Mouse (Mus musculus) layer of hippocampus, adult 18-20 months (tissue): ENCODE results near the gene Dus2. TPM values are rescaled to one million over a fixed set of nuclear protein-coding genes. Genes with fewer than 3 reads are reported as not detected.

Source experiments
- DNase-seq, 2 experiments: peaks; one replicate each; pipeline ENCODE4 v3.0.0; 2022; ENCODE audit warnings: low spot score in 2 of 2
- long read RNA-seq: library from polyadenylated mRNA; stranded (forward); transcript quantifications from one replicate; pipeline ENCODE4 v2.0.0, GENCODE M21; 2021
- total RNA-seq, 2 experiments: library from RNA; stranded (reverse); gene quantifications; 2 replicates each; pipeline ENCODE4 v1.2.3; 2021

The Dus2 gene
- 10 to 100 TPM; 15.6 to 16.2 TPM for total RNA-seq
- long read RNA-seq, transcript Dus2-201 (16 exons, 1,860 nt): major isoform, 7 of 11 reads
- long read RNA-seq, partial matches to known transcripts: 0 of 11 reads
- long read RNA-seq, other reads (novel, unspliced or antisense): 3 of 11 reads

DNA sequence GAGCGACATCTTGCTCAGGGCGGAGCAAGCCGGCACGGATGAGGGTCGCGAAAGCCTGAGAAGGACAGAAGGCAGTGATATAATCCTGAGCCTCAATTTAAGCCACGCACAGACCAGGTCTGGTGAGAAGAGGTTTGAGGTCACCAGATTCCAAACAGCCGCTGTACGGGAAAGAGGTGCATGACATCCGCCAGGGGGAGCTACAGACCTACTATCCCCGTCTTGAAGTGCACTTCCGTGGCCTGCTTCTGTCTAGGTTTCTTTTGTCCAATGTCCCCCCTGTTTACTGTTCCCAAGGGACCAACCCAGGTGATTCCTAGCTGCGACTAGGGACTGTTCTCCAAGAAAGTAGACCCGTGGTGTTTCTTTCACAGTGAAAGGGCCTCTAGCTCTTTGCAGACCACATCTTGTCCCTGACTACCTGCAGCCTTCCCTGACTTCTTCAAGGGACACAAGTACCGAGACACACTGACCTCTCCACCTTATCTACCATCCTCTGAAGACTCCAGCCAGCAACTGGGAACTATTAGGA, at the start of gene Dus2:
TSS of gene Dus2 (plus strand) at position 482 of the 532 bp plus-strand sequence.
- peak; percentile 44 to 73 for DNase-seq

DNA sequence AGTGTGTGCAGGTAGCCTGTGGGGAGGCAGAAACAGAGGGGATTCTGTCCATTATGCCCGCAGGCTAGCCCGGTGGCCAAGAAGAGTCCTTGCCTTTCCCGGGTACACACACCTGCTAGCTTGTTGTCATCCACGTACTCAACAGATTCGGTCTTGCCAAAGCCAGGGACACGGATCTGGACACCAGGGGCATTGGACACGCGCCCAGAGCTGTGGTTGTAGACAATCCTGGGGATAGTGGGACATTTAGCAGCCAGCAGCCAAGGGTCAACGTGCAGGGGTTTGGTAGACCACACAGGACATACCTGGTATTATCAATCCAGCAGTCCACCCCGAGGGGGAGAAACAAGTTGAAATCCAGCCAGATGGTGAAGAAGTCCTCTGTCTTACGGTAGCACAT, 49.1 kb upstream of the Dus2 start:
- no peak for DNase-seq

DNA sequence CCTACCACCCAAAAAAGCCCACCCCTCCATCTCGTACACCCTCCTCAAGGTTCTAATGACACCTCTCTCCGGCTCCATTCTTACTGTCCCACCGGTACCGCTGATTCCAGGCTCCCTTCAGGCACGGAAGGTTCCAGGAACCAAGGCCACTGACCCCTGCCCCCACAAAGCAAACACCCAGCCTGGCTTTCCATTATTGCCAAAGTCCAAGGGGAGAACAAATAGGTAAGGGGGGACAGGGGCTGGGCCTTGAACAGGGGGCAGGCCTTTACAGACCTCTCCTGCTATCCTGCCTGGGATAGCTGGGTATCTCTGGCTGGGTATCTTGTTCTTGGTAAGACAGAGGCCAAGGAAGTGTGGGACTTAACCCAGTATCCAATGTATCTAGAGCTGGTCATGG, 48.6 kb upstream of the Dus2 start:
- DNase-seq: no peak

DNA sequence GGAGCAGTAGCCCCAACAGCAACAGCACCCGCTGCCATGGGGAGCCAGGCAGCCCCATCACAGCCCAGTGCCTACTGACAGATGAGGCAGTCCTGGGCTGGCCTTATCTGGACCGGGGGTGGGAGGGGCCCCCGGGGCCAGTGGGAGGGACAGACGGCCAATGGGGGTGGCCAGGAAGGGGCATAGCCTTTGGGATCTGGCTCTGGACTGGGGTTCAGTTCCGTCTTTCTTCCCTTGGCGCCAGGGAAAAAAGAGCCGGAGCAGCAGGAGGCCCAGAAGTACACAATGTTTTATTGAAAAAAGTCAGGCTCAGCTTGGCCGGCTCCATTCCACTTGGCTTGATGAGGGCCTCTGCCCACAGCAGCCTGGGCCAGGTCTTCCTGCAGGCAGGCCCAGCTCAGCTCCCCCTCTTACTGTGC, 47.8 kb upstream of the Dus2 start, which contains the start of gene Lcat:
TSS of gene Lcat (minus strand) at position 62 of the 419 bp plus-strand sequence.
- DNase-seq: peak in 1 of 2 experiments; percentile 56

DNA sequence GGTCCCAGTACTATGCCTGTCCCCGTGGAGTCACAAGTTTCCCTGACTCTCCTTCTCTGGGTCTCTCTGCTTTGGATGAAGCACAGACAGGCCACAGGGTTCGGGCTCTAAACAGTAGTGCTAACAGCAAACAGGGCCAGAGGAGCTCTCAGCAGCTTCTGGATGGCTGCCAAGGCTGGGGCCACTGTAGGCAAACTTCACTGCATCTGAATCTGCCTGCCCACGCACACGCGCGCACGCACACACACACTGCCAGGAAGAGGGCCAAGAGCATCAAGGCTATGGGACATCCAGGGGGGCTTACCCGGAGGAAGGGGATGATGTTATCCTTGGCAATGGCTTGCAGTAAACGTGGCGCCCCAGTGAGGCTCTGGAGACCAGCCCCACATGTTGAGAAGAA, 41.8 kb upstream of the Dus2 start:
- peak in 1 of 2 experiments; percentile 58 for DNase-seq

GRCm38 (mm10) chr8:105951057-105951659, 40.0 kb upstream of the Dus2 start:
- DNase-seq: peak in 1 of 2 experiments; percentile 61

GRCm38 (mm10) chr8:105956556-105956955, 34.6 kb upstream of the Dus2 start:
- no peak for DNase-seq

DNA sequence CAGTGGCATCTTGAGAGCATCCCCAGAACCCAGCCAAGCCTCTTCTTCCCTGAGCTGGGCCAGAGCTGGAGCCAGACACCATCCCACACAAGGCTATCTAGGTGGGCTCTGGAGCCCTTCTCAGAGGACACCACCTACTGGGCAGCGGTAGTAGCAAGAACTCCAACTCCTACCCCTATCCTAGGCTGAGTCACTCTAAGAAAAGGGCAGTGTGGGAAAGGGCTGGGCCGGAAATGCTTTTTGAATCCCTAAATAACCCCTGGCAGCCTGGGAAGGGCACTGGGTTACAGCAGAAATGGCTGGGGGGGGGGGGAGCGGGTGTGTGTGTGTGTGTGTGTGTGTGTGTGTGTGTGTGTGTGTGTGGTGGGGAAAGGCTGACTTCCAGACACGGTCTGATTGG, 33.3 kb upstream of the Dus2 start:
- no peak for DNase-seq

DNA sequence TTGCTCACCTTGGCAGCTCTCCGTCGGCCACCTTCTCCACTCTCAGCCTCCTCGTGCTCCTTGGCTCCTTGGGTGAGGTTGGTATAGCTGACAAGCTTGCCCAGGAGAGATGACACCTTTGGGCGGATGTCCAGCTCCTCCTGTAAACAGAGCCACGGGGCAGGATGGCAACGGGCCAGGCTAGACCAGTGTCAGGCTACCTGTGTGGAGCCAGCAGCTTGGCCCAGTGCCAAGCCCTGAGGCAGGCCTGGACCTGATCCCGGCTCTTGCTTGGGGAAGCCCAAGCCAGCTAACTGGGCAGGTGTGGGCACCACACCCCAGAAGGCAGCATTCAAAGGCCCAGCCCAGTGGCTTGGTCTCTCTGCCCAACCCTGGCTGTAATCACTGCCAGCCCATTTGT, 31.8 kb upstream of the Dus2 start:
- DNase-seq: no peak

DNA sequence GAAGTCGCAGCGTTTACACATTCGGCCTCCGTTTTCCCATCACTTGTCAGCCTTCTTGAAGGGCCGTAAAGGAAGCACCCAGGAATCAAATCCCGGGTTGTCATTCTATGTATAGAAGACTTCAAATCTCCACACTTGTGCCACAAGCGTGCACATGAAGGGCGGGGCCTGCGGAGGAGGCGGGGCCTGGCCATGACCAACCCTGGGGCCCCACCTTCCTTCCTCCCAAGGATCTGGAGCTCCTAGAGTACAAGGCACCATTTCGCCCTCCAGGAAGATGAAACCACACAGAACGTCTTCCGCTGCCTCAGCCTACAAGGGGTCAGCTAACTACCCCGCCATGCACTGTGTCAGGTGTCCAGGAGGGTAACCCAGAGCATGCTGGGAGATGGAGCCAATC, 30.0 kb upstream of the Dus2 start:
- no peak for DNase-seq

GRCm38 (mm10) chr8:105961536-105961935, 29.6 kb upstream of the Dus2 start:
- no peak for DNase-seq

DNA sequence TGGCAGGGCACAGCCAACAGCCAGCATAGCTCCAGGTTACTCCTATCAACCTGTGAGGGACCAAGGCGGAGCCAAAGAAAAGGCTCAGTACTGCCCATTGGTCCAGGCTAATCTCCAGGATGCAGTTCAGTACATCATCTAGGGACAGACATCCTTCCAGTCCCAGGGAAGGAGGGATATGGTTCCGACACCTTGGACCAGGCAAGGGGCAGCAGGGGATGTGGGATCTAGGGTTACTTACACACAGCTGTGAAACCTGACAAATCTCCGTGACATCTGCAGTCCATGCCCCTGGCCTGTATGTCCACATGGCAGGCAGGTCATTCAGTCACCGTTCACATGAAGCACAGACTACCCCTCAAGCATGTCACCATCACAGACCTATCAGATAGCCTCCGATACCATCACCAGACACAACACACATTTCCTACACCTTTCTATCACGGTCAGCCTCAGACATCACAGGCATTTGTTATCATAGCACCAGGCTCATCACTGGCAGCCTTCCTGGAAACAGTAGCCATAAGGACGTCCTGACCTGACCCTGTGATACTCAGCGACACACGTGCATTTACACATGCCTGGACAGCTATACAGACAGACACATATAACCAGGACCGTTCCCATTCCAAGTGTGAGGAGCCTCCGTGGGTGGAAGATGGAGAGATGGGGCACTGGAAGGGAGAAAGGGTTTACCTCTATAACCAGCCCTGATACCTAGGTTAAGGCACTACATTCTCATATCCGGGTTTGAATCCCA, 26.5 kb upstream of the Dus2 start:
- no peak for DNase-seq

GRCm38 (mm10) chr8:105965266-105965904, 25.8 kb upstream of the Dus2 start:
- DNase-seq: no peak

DNA sequence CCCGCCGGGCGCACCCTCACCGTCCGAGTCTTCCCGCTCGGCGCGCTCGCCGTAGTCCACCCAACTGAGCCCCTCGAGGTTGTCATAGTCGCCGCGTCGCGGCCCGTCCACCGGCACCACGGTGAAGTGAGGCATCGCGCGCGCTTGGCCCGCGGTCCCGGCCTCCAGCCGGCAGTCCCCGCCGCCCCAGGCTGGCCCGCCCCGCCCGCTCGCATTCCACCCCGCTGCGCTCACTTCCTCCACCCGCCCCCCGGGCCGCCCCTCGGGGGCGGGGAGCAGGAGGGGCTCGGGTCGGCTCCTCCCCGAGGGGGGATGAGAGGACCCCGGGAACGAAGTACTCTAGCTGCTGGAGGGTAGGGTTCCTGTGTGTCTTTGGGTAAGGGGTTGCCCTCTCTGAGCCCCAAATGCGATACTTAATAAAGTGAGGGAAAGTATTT, 25.2 kb upstream of the Dus2 start, which contains the start of gene Slc12a4:
TSS of gene Slc12a4 (minus strand) at position 193 of the 437 bp plus-strand sequence.
- peak; percentile 12 to 30 for DNase-seq

DNA sequence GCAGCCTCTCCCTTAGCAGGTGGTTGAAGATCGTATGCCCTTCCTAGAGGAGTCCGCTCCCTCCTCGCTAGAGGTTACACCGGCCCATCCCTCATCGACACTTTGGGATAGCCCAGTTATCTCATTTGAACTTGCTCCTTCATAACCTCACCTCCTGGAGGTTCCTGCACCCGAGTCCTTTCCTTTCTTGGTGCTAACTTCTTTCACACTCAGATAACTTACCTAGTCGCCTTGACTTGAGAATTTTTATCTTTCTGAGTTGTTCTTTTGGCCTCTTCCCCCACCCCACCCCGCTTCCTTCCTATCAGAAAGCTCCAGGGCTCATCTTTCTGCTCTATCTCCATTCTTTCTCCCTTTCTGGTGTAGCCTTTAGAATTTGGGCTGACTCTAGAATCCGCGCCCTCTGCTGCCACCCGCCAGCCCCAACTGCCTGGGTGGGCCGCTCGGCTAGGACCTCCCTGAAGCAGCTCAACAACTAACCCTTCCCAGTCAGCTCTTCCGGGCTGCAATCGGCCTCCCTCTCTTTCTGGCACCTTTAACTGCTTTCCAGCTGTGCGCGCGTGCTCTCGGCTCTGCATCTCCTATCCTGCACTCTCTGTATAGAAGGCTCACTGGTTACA, 24.3 kb upstream of the Dus2 start:
- no peak for DNase-seq

DNA sequence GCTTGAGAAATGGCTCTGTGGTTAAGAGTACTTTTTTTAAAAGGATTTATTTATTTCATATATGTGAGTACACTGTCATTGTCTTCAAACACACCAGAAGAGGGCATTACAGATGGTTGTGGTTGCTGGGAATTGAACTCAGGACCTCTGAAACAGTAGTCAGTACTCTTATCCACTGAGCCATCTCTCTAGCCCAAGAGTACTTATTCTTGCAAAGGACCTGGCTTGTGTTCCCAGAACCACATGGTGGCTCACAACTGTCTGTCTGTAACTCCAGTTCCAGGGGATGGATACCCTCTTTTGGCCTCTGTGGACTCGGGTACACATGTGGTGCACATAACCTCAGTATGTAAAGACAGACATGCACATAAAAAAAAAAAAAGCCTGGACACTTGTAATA, 21.8 kb upstream of the Dus2 start:
- no peak for DNase-seq

- no peak for DNase-seq
Observed at GRCm38 (mm10) chr8:105971019-105971720, 20.0 kb upstream of the Dus2 start.

- DNase-seq: no peak
Observed at GRCm38 (mm10) chr8:105975363-105975762, 15.8 kb upstream of the Dus2 start.

GRCm38 (mm10) chr8:105979325-105979724, 11.8 kb upstream of the Dus2 start, which contains the start of gene Dpep3:
Dpep3 (minus strand) TSS chr8:105979429.
- no peak for DNase-seq

- DNase-seq: no peak
Observed at GRCm38 (mm10) chr8:105981146-105981545, 10.0 kb upstream of the Dus2 start.
